Mouse (Mus musculus): Measurements from ENCODE around the gene Ankrd6.

- TF ChIP-seq CTCF (IDR thresholded peaks at IDR 0.05; ENCODE audit: borderline replicate concordance, insufficient read depth, low read length) (no peak), POLR2A (IDR thresholded peaks at IDR 0.05; ENCODE audit: low read depth, low read length) (no peak)
These were observed 1.9 kb downstream of the Ankrd6 start for GRCm38 (mm10) chr4:32948696-32949095.
